Mouse (Mus musculus) olfactory bulb, adult 2 months (tissue): Measurements from ENCODE around the gene Ubxn4. TPM values are rescaled to one million over a fixed set of nuclear protein-coding genes. Genes with fewer than 3 reads are reported as not detected.
"Not testable (repeated sequence)": the region's sequence is repeated elsewhere in the genome, so short reads cannot be mapped to it uniquely, and the experiment has no call there.

Source experiments
- H3K27ac ChIP-seq: fragments of 200-500 bp; 2 replicates; pipeline ENCODE4 v1.5.1; 2012; ENCODE audit warnings: low read depth, low read length; ENCODE audit not compliant: insufficient read depth
- H3K4me1 ChIP-seq: fragments of 200-500 bp; 2 replicates; pipeline ENCODE4 v1.6.1; 2012; ENCODE audit warnings: low read length; ENCODE audit not compliant: control insufficient read depth, insufficient read depth
- H3K4me3 ChIP-seq: fragments of 200-500 bp; 2 replicates; pipeline ENCODE4 v1.5.1; 2012; ENCODE audit warnings: mild to moderate bottlenecking, low read depth, low read length, moderate library complexity; ENCODE audit not compliant: insufficient read depth
- CTCF ChIP-seq: fragments of 200-500 bp; IDR thresholded peaks from 2 replicates; pipeline ENCODE4 v1.5.1; 2012; ENCODE audit warnings: low read depth, mild to moderate bottlenecking, low read length, moderate library complexity; ENCODE audit not compliant: insufficient read depth
- POLR2A ChIP-seq: fragments of 200-500 bp; IDR thresholded peaks from 2 replicates; pipeline ENCODE4 v1.6.1; 2012; ENCODE audit warnings: mild to moderate bottlenecking, low read depth, low read length, moderate library complexity; ENCODE audit not compliant: insufficient read depth
- WGBS: fragments of 180-500 bp; shearing (Covaris S2); methylation state at CpG from one replicate; pipeline ENCODE4 v1.1.7; 2018; 5-methylcytosine and 5-hydroxymethylcytosine counted together
- polyA plus RNA-seq: library from polyadenylated mRNA; stranded (reverse); fragments of >200 nt; gene quantifications from 2 replicates; pipeline ENCODE4 v1.2.4, GENCODE M21; 2012; ENCODE audit warnings: low replicate concordance; ENCODE audit not compliant: missing spikeins, insufficient read depth, insufficient read length

Gene Ubxn4
- polyA plus RNA-seq, 1 experiment = 150 TPM

DNA sequence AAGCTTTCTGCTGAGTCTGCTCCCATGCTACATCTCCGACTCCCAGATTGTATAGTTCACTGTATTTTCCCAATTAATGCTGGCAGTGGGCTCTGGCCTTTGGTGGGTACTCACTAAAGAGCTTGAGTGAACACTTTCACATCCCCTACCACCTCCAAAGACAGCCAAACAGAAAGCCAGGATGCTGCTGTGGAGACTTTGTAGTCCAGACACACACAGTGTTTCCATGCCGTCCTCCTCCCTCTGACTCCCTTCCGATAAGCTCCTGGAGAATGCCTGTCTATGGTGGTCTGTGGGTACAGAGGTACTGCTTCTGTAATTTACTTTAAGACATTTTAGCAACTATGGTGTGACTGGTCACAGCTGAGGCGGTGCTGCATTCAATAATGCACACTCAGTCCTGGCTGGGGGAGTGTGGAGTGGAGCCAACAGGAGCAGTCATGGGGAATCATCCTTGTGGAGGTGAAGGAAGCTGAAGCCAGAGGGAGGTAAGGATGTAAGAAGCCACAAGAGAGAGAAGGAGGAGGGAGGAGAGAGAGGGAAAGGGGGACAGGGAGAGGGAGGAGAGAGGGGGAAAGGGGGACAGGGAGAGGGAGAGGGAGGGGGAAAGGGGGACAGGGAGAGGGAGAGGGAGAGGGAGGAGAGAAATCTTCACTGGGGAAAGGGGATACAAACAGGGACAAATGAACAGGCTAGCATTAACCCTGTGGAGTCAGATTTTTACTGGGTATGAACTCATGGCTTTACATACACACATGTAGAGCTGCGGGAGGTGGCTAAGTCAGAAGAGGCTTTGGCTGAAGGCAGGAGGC lies 52.2 kb downstream of the Ubxn4 start:
- WGBS = 54% methylated on average over 5 of the region's 5 CpGs
- Histone ChIP-seq H3K27ac (no peak overlapping the region), H3K4me3 (no peak overlapping the region), H3K4me1 (no peaks in the 10 kb centered on the region)
- TF ChIP-seq POLR2A = no peak
- no peak for TF ChIP-seq CTCF

DNA sequence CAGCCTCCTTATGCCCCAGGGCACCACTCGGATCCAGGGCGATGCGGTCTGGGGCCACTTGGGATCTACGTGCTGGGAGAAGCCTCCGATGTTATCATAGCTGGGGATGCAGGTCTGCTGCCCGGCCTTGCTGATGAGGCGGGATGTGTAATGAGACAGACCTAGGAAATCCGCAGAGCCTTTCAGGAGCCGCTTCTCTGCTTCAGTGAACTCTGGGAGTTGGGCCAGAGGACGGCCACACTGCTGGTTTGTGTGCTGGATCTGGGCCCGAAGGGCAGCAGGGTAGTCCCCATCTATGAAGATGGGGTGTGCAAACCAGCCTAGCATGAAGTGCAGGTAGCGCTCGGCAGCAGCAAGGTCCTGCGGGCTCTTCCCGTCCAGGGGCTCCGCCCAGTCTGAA lies 60.1 kb downstream of the Ubxn4 start:
- WGBS = 48% methylated on average over 16 of the region's 16 CpGs
- Histone ChIP-seq H3K4me1 (peaks cover 6% of the 10 kb centered on the region), H3K27ac (no peak overlapping the region), H3K4me3 (no peak overlapping the region)
- TF ChIP-seq CTCF (no peak), POLR2A (no peak)

DNA sequence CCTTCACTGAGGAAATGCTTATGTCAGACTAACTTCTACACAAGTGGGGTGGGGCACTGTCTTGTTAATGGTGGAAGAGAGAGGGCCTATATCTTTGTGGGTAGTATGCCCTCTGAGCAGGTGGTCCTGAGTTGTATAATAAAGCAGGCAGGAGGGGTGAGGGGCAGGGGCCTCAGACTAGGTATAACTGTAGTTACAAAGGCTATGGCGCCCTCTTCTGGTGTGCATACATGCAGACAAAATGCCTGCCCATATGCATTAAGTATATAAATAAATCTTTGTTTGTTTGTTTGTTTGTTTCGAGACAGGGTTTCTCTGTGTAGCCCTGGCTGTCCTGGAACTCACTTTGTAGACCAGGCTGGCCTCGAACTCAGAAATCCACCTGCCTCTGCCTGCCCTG lies 65.3 kb downstream of the Ubxn4 start:
- no peak for TF ChIP-seq CTCF
- TF ChIP-seq POLR2A = no peak
- peaks cover 2% of the 10 kb centered on the region for H3K4me1 ChIP-seq
- no peak overlapping the region for H3K4me3 ChIP-seq
- no peak overlapping the region for H3K27ac ChIP-seq
- 74% methylated on average over 3 of the region's 3 CpGs for WGBS

DNA sequence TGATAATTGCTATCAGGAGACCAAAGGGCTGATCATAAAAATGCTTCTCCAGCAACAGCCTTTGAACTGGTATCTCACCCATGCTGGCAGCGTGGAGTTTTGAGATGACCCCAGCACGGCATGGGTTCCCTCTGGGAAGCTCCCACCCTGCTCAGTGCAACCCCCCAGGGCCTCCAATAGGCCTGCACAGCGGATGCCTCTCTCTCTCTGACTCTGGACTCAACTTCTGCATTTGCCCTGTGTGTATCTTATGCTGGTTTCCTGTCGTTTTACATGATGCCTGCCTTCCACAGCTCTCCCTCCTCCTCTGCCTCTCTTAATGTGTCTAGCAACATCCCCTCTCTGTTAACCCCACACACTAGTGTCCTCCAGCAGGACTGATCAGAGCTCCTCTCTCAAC lies 70.9 kb downstream of the Ubxn4 start:
- H3K4me3 ChIP-seq = no peak overlapping the region
- no peaks in the 10 kb centered on the region for H3K4me1 ChIP-seq
- H3K27ac ChIP-seq = no peak overlapping the region
- no peak for TF ChIP-seq CTCF
- TF ChIP-seq POLR2A = no peak
- 78% methylated on average over 4 of the region's 4 CpGs for WGBS

DNA sequence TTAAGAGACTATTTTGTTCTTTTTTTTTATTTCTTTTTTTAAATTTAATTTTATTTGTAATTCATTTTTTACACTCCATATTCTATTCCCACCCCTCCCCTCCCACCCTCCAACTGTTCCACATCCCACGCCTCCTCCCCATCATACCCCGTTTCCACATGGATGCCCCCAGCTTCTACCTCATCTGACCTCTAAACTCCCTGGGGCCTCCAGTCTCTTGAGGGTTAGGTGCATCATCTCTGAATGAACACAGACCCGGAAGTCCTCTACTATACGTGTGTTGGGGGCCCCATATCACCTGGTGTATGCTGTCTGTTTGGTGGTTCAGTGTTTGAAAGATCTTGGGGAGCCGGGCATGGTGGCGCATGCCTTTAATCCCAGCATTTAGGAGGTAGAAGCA lies 75.5 kb downstream of the Ubxn4 start:
- not testable (repeated sequence) for H3K4me1 ChIP-seq, H3K4me3 ChIP-seq, H3K27ac ChIP-seq
- WGBS = 91% methylated on average over 6 of the region's 6 CpGs

DNA sequence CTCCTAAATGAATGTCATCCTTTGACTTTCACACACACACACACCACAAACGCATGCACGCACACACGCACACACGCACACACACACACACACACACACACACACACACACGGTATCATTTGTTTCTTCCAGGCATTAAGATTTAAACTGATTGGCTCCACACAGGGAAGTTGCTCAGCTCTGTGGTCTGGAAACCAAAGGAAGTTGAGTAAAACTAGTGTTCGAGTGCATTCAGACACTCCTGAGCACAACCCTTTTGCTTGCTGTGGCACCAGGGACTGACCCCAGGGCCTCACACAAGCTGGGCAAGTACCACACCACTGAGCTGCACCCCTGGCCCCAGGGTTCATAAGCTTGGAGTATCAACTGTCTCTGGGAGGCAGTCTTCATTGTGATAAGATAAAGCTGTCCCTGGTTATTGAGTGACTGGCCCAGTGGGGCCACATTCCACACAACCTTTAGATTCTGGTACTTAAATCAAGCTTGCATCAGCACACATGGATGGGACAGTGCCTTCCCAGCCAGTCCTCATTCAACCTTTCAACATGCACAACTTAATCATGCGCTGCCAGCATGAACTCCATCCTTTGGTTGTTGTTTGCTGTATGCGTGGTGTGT lies 79.4 kb downstream of the Ubxn4 start:
- TF ChIP-seq POLR2A (no peak), CTCF (no peak)
- WGBS = 91% methylated on average over 8 of the region's 8 CpGs
- Histone ChIP-seq H3K27ac (no peak overlapping the region), H3K4me1 (no peaks in the 10 kb centered on the region), H3K4me3 (no peak overlapping the region)

DNA sequence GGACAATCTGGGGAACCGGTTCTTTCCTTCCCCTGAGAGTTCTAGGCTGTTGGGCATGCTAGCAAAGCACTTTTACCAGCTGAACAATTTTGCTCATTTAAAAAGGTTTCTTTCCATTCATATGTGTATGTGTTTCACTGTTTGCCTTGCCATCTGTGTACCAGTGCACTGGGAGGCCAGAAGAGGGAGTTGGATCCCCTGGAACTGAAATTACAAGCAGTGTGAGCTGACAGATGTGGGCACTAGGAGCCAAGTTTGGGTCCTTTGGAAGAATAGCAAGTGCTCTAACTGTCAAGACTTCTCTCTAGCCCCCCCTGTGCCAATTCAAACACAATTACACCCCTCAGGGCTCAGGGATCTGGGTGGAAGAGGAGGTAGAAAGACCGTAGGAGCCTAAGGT lies 81.0 kb downstream of the Ubxn4 start:
- no peaks in the 10 kb centered on the region for H3K4me1 ChIP-seq
- H3K4me3 ChIP-seq = no peak overlapping the region
- H3K27ac ChIP-seq = no peak overlapping the region
- 88% methylated on average over 2 of the region's 2 CpGs for WGBS
- no peak for TF ChIP-seq POLR2A

DNA sequence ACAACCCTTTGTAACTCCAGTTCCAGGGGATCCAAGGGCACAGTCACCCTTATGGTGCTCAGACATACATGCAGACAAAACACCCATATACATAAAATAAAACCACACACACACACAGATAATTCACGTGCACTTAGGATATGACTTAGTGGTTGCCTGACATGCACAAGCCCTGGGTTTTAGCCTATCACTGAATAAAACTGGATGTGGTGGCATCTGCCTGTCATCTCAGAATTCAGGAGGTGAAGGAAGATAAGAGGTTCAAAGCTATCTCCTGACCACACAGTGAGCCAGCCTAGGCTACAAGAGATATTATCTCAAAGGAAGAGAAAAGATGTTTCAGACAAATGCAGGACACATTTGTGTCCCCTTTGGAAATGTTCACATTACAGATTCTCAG lies 83.4 kb downstream of the Ubxn4 start:
- no peaks in the 10 kb centered on the region for H3K4me1 ChIP-seq
- TF ChIP-seq POLR2A (no peak), CTCF (no peak)
- no peak overlapping the region for H3K27ac ChIP-seq
- 96% methylated on average over 1 of the region's 1 CpGs for WGBS
- no peak overlapping the region for H3K4me3 ChIP-seq

DNA sequence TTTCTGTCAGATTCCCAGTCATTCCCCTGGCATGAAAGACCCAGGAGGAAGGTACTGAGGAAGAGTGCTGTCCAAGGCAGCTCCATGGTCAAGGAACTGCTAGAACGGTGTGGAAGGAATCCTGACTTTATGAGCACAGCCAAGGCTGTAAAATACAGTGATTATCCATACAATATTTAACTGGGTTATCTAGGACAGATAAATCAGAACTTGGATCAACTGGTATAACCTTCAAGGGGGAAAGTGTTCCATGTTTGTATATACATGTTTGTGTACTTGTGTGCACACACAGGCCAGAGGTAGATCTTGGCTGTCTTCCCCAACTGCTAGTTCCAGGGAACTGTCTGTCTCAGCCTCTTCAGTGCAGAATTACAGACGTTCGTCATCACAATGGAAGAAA lies 84.5 kb downstream of the Ubxn4 start, which contains the start of gene Lct:
Lct (minus strand) TSS at position 101 of the 400 bp plus-strand sequence.
- 77% methylated on average over 3 of the region's 3 CpGs for WGBS
- H3K27ac ChIP-seq = no peak within 1 kb of the TSS

More for the DNA sequence above, 84.5 kb downstream of the Ubxn4 start, which contains the start of gene Lct:
- H3K4me3 ChIP-seq = no peak within 1 kb of the TSS
- H3K4me1 ChIP-seq = no peaks in the 10 kb centered on the region
- TF ChIP-seq CTCF (no peak), POLR2A (no peak)

Other genes starting within 250 kb of the Ubxn4 start
- gene Zranb3, start 140.9 kb upstream of the Ubxn4 start, polyA plus RNA-seq = not detected in 2 replicates
- 228 and 834 TPM in 2 replicates for gene R3hdm1, start 140.7 kb upstream of the Ubxn4 start, polyA plus RNA-seq
- gene Lct, start 84.4 kb downstream of the Ubxn4 start, polyA plus RNA-seq = not detected in 2 replicates
- gene Mcm6, start 115.7 kb downstream of the Ubxn4 start, polyA plus RNA-seq = not detected in 2 replicates
- not detected in 2 replicates for gene Dars, start 173.4 kb downstream of the Ubxn4 start, polyA plus RNA-seq